Mouse (Mus musculus): ENCODE results near the gene Dynlt1b. TPM values are rescaled to one million over a fixed set of nuclear protein-coding genes. Genes with fewer than 3 reads are reported as not detected.
"Not testable (repeated sequence)": the region's sequence is repeated elsewhere in the genome, so short reads cannot be mapped to it uniquely, and the experiment has no call there.

Dynlt1b gene
- polyA plus RNA-seq, 1 experiment from 2014 or later, result 393 TPM

DNA sequence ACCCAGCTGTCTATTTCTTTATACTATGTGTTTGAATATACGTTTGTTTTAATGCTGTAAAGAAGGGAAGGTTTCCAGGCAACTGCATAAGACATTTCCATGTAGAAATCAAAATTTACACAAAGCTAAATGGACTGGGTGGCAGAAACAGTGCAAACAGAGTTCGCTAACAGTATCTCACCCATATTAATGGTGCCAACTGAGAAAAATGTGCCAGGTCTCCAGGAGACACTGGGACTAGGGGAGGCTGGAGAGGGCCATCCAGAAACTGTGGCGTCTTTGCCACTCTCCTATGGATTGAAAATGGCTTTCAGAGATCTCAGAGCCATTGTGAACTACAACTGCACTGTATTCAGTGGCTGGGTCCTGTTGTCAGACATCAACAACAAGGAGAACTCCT is 40.1 kb downstream of the Dynlt1b start:
- not testable (repeated sequence) for ATAC-seq (ENCODE audit: extremely low read depth, insufficient number of reproducible peaks, low FRiP score, low TSS enrichment); H3K27me3 ChIP-seq (replicated peaks); H3K9me3 ChIP-seq; H3K4me2 ChIP-seq; H3K9ac ChIP-seq; H3K4me3 ChIP-seq; H3K27ac ChIP-seq (replicated peaks)
- Histone ChIP-seq H3K36me3 (peaks cover 13% of the 10 kb centered on the region), H3K4me1 (peaks cover 34% of the 10 kb centered on the region)
- 64% methylated on average over 2 of the region's 3 CpGs for WGBS

DNA sequence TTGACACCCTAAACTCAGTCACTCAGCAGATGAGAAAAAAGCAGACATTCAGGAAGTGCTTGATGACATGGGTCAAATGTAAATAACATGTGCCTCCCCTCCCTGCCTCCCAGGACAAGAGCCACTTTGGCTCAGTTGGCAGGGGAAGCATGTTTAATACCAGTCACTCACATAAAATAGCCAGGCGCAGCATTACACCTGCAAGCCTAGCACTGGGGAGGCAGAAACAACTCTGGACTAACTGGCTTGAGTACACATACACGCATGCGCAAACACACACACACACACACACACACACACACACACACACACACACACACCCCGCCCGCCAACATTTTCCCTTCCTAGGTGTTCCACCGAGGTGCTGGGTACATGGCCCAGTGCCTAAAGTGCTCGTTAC is 40.8 kb downstream of the Dynlt1b start:
- H3K27me3 ChIP-seq (replicated peaks); ATAC-seq (ENCODE audit: extremely low read depth, insufficient number of reproducible peaks, low FRiP score, low TSS enrichment); H3K36me3 ChIP-seq; H3K4me2 ChIP-seq; H3K4me3 ChIP-seq; H3K9ac ChIP-seq; H3K9me3 ChIP-seq; H3K27ac ChIP-seq (replicated peaks): not testable (repeated sequence)
- H3K4me1 ChIP-seq, result peaks cover 39% of the 10 kb centered on the region
- WGBS, result 83% methylated on average over 1 of the region's 7 CpGs

DNA sequence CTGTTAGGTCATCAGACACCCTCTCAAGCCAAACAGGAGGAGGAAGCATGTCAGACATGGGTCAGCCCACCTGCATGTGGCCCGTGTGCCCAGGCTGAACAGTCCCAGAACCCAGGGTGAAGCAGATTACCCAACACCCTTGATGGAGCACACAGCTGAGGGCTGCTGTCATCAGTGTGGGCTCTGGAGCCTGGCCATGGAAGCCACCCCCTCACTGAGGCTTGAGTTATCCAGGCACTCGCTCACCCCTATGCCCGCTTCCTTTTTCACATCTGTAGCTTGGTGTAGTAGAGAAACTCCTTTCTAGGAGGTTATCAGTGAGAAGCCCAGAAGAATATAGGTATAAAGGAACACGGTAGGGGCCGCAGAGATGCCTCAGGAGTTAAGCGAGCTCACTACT is 45.4 kb downstream of the Dynlt1b start:
- not testable (repeated sequence) for ATAC-seq (ENCODE audit: extremely low read depth, insufficient number of reproducible peaks, low FRiP score, low TSS enrichment); H3K9ac ChIP-seq; H3K27ac ChIP-seq (replicated peaks); H3K4me3 ChIP-seq; H3K9me3 ChIP-seq; H3K36me3 ChIP-seq; H3K27me3 ChIP-seq (replicated peaks)
- Histone ChIP-seq H3K4me2 (peak overlapping the region; percentile 73), H3K4me1 (peaks cover 27% of the 10 kb centered on the region)
- 83% methylated on average over 6 of the region's 6 CpGs for WGBS

DNA sequence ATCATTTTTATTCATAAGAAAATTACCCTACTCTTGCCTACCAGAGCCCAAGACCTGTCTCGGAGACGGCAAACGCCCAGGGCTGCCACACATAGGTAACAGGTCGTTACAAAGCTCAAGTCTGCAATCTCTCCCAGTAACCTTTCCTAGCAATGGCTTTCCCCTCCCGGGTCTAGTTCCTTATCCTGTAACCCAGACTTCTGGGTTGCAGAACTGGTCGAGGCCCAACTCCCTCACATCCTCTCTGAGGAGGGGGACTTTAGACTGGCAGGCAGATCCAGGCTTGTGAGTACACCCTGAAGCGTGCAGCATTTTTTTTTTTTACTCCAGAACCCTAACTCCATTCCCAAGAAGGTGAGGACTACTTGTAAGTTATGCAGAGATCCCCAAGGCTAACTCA is 46.0 kb downstream of the Dynlt1b start:
- not testable (repeated sequence) for H3K27ac ChIP-seq (replicated peaks); ATAC-seq (ENCODE audit: extremely low read depth, insufficient number of reproducible peaks, low FRiP score, low TSS enrichment); H3K27me3 ChIP-seq (replicated peaks); H3K36me3 ChIP-seq; H3K9me3 ChIP-seq
- 49% methylated on average over 7 of the region's 7 CpGs for WGBS
- peak overlapping the region; percentile 73 for H3K4me2 ChIP-seq
- H3K4me1 ChIP-seq, result peaks cover 27% of the 10 kb centered on the region
- H3K4me3 ChIP-seq, result peak overlapping the region; percentile 61
- peak overlapping the region; percentile 89 for H3K9ac ChIP-seq

DNA sequence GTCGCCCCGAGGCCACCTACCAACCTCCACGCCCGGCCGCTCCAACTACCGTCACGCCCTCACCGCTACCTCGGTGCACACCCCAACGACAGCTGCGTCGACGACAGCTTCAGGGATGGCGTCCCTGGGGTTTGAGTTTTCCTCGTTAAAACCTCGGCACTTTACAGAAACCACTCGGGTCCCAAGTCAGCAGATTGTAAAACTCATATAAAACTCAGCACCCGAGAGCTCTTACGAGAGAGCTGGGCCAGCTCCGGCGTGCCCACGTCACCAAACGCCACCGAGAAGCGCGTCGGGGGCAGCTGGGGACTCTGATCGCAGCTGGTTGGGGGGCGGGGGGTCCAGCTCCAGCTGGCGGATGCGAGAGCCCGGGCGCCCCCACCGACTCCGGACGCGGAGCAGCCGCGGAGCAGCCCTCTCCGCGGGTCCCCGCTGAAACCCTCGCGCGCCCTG is 46.6 kb downstream of the Dynlt1b start:
- peak overlapping the region; percentile 73 for H3K4me2 ChIP-seq
- peaks cover 27% of the 10 kb centered on the region for H3K4me1 ChIP-seq
- not testable (repeated sequence) for H3K36me3 ChIP-seq; H3K27me3 ChIP-seq (replicated peaks); H3K9me3 ChIP-seq
- under 1% methylated on average over 45 of the region's 45 CpGs for WGBS
- H3K9ac ChIP-seq, result peak overlapping the region; percentile 89
- H3K4me3 ChIP-seq, result peak overlapping the region; percentile 61
- peak; percentile 44; the same call in 1 of the 2 replicates for ATAC-seq (ENCODE audit: extremely low read depth, insufficient number of reproducible peaks, low FRiP score, low TSS enrichment)
- H3K27ac ChIP-seq (replicated peaks), result peak overlapping the region; percentile 64

DNA sequence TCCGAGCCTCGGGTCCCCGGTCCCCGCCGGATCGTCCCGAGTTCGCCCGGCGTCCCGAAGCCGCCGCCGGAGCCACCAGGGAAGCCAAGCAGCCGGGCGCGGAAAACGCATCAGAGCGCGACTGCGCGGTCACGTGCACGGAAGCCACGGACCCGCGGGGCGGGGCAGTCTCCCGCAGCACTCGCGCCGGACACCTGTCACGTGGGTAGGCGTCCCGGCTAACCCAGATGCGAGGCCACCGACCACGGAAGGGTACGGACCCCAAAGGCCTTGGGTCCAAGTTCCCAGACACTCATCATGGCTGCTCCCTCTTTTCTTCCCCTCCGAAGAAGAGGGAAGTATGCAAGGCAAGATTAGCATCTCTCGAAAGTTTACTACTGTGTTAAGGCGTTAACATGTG is 47.1 kb downstream of the Dynlt1b start:
- not testable (repeated sequence) for H3K36me3 ChIP-seq; H3K9me3 ChIP-seq; H3K27me3 ChIP-seq (replicated peaks)
- H3K4me3 ChIP-seq, result peak overlapping the region; percentile 61
- peak; percentile 50 for ATAC-seq (ENCODE audit: extremely low read depth, insufficient number of reproducible peaks, low FRiP score, low TSS enrichment)
- peak overlapping the region; percentile 73 for H3K4me2 ChIP-seq
- peaks cover 27% of the 10 kb centered on the region for H3K4me1 ChIP-seq
- WGBS, result 1% methylated on average over 42 of the region's 42 CpGs
- peak overlapping the region; percentile 89 for H3K9ac ChIP-seq
- H3K27ac ChIP-seq (replicated peaks), result peak overlapping the region; percentile 64

DNA sequence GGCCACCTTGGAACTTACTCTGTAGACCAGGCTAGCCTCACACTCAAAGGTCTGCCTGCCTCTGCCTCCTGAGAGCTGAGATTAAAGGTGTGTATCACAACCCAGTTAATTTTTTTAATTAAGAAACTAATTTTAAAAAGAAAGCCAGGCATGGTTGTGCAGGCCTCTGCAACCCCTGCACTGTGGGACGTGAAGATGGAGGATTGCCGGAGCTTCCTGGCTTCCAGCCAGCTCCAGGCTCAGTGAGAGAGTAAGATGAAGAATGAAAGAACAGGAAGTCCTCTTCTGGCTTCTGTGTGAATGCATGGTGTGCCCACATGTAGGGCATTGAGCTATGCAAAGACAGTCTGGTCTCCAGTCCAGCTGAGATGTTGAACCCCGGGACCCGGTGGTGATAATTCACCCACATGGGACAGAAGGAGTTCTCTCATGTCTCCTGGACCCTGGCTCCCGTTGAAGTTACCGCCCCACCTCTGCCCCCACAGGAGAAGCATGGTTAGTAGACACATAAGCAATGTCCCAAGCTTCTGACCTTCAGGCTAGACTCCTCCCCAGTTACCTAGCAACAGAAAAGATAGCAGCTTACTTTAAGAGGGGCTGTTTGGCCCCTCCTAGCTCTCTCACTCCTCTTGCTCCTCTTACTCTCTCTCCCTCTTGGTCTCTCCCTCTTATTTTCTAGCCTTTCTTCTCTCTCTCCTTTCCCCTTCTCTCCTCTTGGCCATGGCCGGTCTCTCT is 51.1 kb downstream of the Dynlt1b start:
- not testable (repeated sequence) for H3K4me1 ChIP-seq; H3K36me3 ChIP-seq; H3K9me3 ChIP-seq; H3K27me3 ChIP-seq (replicated peaks); H3K4me2 ChIP-seq; H3K4me3 ChIP-seq; H3K9ac ChIP-seq; ATAC-seq (ENCODE audit: extremely low read depth, insufficient number of reproducible peaks, low FRiP score, low TSS enrichment); H3K27ac ChIP-seq (replicated peaks)
- WGBS, result 43% methylated on average over 5 of the region's 7 CpGs

DNA sequence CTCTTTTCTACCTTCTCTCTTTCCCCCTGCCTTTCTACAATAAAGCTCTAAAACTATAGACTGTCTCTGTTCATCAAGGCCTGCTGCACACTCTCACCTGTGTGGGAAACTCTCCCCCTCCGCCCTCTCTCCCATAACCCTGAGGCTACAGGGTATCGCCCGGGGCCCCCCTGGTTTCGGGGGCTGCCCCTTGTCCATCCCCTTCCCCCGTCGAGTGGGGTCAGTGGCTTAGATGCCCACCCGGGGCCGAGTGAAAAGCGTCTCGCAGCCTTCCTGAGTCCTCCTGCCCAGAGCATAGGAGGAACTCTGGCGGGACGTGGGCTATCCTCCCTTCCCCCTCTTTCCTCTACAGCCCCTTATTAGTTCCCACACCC is 51.7 kb downstream of the Dynlt1b start:
- 82% methylated on average over 12 of the region's 12 CpGs for WGBS
- not testable (repeated sequence) for ATAC-seq (ENCODE audit: extremely low read depth, insufficient number of reproducible peaks, low FRiP score, low TSS enrichment); H3K4me1 ChIP-seq; H3K27me3 ChIP-seq (replicated peaks); H3K9me3 ChIP-seq; H3K36me3 ChIP-seq; H3K27ac ChIP-seq (replicated peaks); H3K4me3 ChIP-seq; H3K4me2 ChIP-seq; H3K9ac ChIP-seq

DNA sequence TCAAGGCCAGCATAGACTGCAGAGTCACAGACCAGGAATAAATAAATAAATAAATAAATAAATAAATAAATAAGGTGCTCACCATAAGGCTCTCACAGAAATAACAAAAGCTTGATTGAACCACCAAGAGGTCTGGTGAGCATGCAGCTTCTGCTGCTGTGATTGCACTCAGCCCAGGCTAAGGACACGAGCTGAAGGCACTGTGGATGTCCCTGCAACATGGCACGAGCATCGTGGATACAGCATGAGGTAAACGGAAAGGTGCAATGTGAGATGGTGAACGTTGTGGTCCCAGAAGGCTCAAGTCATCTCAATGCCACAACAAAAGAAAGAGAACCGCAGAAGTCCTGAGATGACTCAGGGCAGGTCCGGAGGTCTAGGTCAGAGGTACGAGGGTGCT is 52.3 kb downstream of the Dynlt1b start:
- not testable (repeated sequence) for H3K9me3 ChIP-seq; H3K27ac ChIP-seq (replicated peaks); H3K9ac ChIP-seq; H3K4me1 ChIP-seq; H3K4me3 ChIP-seq; H3K36me3 ChIP-seq; ATAC-seq (ENCODE audit: extremely low read depth, insufficient number of reproducible peaks, low FRiP score, low TSS enrichment); H3K27me3 ChIP-seq (replicated peaks); H3K4me2 ChIP-seq
- WGBS, result 83% methylated on average over 8 of the region's 8 CpGs

Other genes starting within 250 kb of the Dynlt1b start
- gene Tmem181a, start 173.3 kb upstream of the Dynlt1b start, polyA plus RNA-seq (2015; fragmentation: Nextera tagmentation; extraction: Ambion mirVana), result 15.4 and 16.3 TPM in 2 replicates
- gene Dynlt1a, start 112.6 kb upstream of the Dynlt1b start, polyA plus RNA-seq (2015; fragmentation: Nextera tagmentation; extraction: Ambion mirVana), result 11.3 and 13.4 TPM in 2 replicates
- gene Dynlt1c, start 171.6 kb downstream of the Dynlt1b start, polyA plus RNA-seq (2015; fragmentation: Nextera tagmentation; extraction: Ambion mirVana), result 24.4 and 26.6 TPM in 2 replicates
- 213 and 235 TPM in 2 replicates for gene Dynlt1f, start 225.8 kb downstream of the Dynlt1b start, polyA plus RNA-seq (2015; fragmentation: Nextera tagmentation; extraction: Ambion mirVana)
- gene Sytl3, start 229.0 kb downstream of the Dynlt1b start, polyA plus RNA-seq (2015; fragmentation: Nextera tagmentation; extraction: Ambion mirVana), result not detected in 2 replicates